In genomic region chr8:127118373-127118861, GRCm38 (mm10) we compare ENCODE assay signal across 11 mouse cellular contexts. TPM values are rescaled to one million over a fixed set of nuclear protein-coding genes. Genes with fewer than 3 reads are reported as not detected.
A peak's percentile ranks its signal among the peaks of the same experiment; 100 is the strongest.
DNase-seq lines count a peak whose midpoint lies in the region; ATAC-seq and TF ChIP-seq lines count a peak whose summit lies in the region.
"Had no signal": no experiment of that assay in that cellular context is flagged by ENCODE, and none has a peak within 500 bp of the region (broad histone marks: within the 10 kb centered on the region; RNA-seq: fewer than 3 reads in every experiment).

No protein-coding gene starts in this region.

- TF ChIP-seq CTCF in brain, embryonic 14.5 days (IDR thresholded peaks at IDR 0.05; ENCODE audit: borderline replicate concordance, extremely low read depth, insufficient read depth, insufficient read length): no peak
- no peak for TF ChIP-seq CTCF in forebrain, postnatal 0 days (IDR thresholded peaks at IDR 0.05; ENCODE audit: low read depth)

- peaks cover 16% of the 10 kb centered on the region for H3K4me1 ChIP-seq in hindbrain, embryonic 12.5 days
- peaks cover 9% of the 10 kb centered on the region for H3K4me1 ChIP-seq in hindbrain, embryonic 14.5 days (replicated peaks; ENCODE audit: control insufficient read depth, insufficient read depth, low read length)
- H3K4me1 ChIP-seq in forebrain, postnatal 0 days (ENCODE audit: insufficient read depth): peaks cover 18% of the 10 kb centered on the region; the same call in 1 of the 2 replicates

- H3K9ac ChIP-seq in hindbrain, embryonic 12.5 days: no peak overlapping the region
- no peak overlapping the region for H3K9ac ChIP-seq in hindbrain, embryonic 14.5 days
- no peak overlapping the region for H3K9ac ChIP-seq in forebrain, postnatal 0 days
- H3K9ac ChIP-seq: intestine, embryonic 15.5 days; neural tube, embryonic 12.5 days had no signal

- H3K4me3 ChIP-seq in hindbrain, embryonic 12.5 days: no peak overlapping the region
- no peak overlapping the region for H3K4me3 ChIP-seq in hindbrain, embryonic 14.5 days (replicated peaks; ENCODE audit: low read length)
- H3K4me3 ChIP-seq in forebrain, postnatal 0 days (ENCODE audit: low read depth, low read length): no peak overlapping the region
- H3K4me3 ChIP-seq: intestine, embryonic 15.5 days; neural tube, embryonic 12.5 days had no signal

- no peak overlapping the region for H3K4me2 ChIP-seq in hindbrain, embryonic 12.5 days (replicated peaks)
- H3K4me2 ChIP-seq in hindbrain, embryonic 14.5 days (replicated peaks): no peak overlapping the region
- 0 out of 2 replicates have a peak overlapping the region, but pooled peaks have one; percentile 8 for H3K4me2 ChIP-seq in forebrain, postnatal 0 days (ENCODE audit: low read depth)
- H3K4me2 ChIP-seq: intestine, embryonic 15.5 days; neural tube, embryonic 12.5 days had no signal

- no peaks in the 10 kb centered on the region for H3K9me3 ChIP-seq in hindbrain, embryonic 12.5 days (replicated peaks)
- no peaks in the 10 kb centered on the region for H3K9me3 ChIP-seq in hindbrain, embryonic 14.5 days (ENCODE audit: control insufficient read depth, low read length)
- H3K9me3 ChIP-seq in forebrain, postnatal 0 days (ENCODE audit: low read length): no peaks in the 10 kb centered on the region
- H3K9me3 ChIP-seq: intestine, embryonic 15.5 days; neural tube, embryonic 12.5 days had no signal

- ATAC-seq in hindbrain, embryonic 12.5 days (ENCODE audit: low FRiP score): no peak
- no peak for ATAC-seq in hindbrain, embryonic 14.5 days (ENCODE audit: low FRiP score)
- ATAC-seq in forebrain, postnatal 0 days: peak; percentile 92
- ATAC-seq: intestine, embryonic 15.5 days had no signal

- no peak for TF ChIP-seq POLR2A in brain, embryonic 14.5 days (IDR thresholded peaks at IDR 0.05; ENCODE audit: borderline replicate concordance, extremely low read depth, insufficient read depth, insufficient read length, poor library complexity, severe bottlenecking)

- 72% methylated on average over 11 of the region's 11 CpGs for WGBS in hindbrain, embryonic 12.5 days
- WGBS in hindbrain, embryonic 14.5 days: 67% methylated on average over 11 of the region's 11 CpGs
- WGBS in forebrain, postnatal 0 days: 35% methylated on average over 11 of the region's 11 CpGs

- intact Hi-C loops in heart, postnatal 14 days (cut with DNase I): no loop called here

- no peaks in the 10 kb centered on the region for H3K36me3 ChIP-seq in hindbrain, embryonic 12.5 days
- H3K36me3 ChIP-seq in hindbrain, embryonic 14.5 days (replicated peaks; ENCODE audit: control insufficient read depth, insufficient read depth): no peaks in the 10 kb centered on the region
- H3K36me3 ChIP-seq in forebrain, postnatal 0 days (ENCODE audit: insufficient read depth): no peaks in the 10 kb centered on the region
- H3K36me3 ChIP-seq: G1E; intestine, embryonic 15.5 days; neural tube, embryonic 12.5 days had no signal

- DNase-seq in hindbrain, embryonic 14.5 days (ENCODE audit: low spot score): no peak
- peak; percentile 82 for DNase-seq in brain, embryonic 14.5 days (ENCODE audit: low read depth)
- DNase-seq in forebrain, postnatal 0 days: peak; percentile 89
- DNase-seq in heart, postnatal 14 days: peak; percentile 47 to 53
- DNase-seq in lung, postnatal 36 days: no peak
- DNase-seq in yolk sac, embryonic 10.5 days (ENCODE audit: low spot score): no peak
- no peak for DNase-seq in thymus, postnatal 36 days

- no peaks in the 10 kb centered on the region for H3K27me3 ChIP-seq in hindbrain, embryonic 12.5 days
- H3K27me3 ChIP-seq in hindbrain, embryonic 14.5 days (ENCODE audit: control insufficient read depth, insufficient read depth, low read length): no peaks in the 10 kb centered on the region
- H3K27me3 ChIP-seq in forebrain, postnatal 0 days (ENCODE audit: insufficient read depth, low read length): no peaks in the 10 kb centered on the region; the same call in 1 of the 2 replicates
- H3K27me3 ChIP-seq: intestine, embryonic 15.5 days; neural tube, embryonic 12.5 days had no signal

- peak overlapping the region; percentile 14; the same call in 1 of the 2 replicates for H3K27ac ChIP-seq in hindbrain, embryonic 12.5 days
- no peak overlapping the region for H3K27ac ChIP-seq in hindbrain, embryonic 14.5 days
- H3K27ac ChIP-seq in forebrain, postnatal 0 days (ENCODE audit: low read depth, low read length): 0 out of 2 replicates have a peak overlapping the region, but pooled peaks have one; percentile 4
- H3K27ac ChIP-seq: intestine, embryonic 15.5 days; neural tube, embryonic 12.5 days had no signal

RNA-seq across cellular contexts. Expression of gene Pard3, which starts 54.7 kb away (rescaled TPM):
- polyA plus RNA-seq in hindbrain, embryonic 12.5 days (2016; fragmentation: Nextera tagmentation; extraction: Ambion mirVana): 38.3 and 43.1 TPM in 2 replicates
- 23.5 and 25.5 TPM in 2 replicates for polyA plus RNA-seq in hindbrain, embryonic 14.5 days (2014; fragmentation: Nextera tagmentation; extraction: Ambion mirVana)
- 26.0 and 35.1 TPM in 2 replicates for polyA plus RNA-seq in brain, embryonic 14.5 days (2012; rRNA removed)
- total RNA-seq in forebrain, postnatal 0 days (2014; rRNA removed): 21.6 and 31.0 TPM in 2 replicates
- polyA plus RNA-seq in forebrain, postnatal 0 days (2015; fragmentation: Nextera tagmentation; extraction: Ambion mirVana): 7.5 and 11.4 TPM in 2 replicates
- 10 to 100 TPM; 28.8 to 31.5 TPM for total RNA-seq in heart, postnatal 14 days (2021)
- polyA plus RNA-seq: G1E had no signal

Comparison
In these comparisons a context has a peak if more than half of its experiments do, and no peak if none do; other contexts are left out.
1. DNase-seq: peak in brain, embryonic 14.5 days (single experiment), forebrain, postnatal 0 days (single experiment) and heart, postnatal 14 days (2 of 2); none in hindbrain, embryonic 14.5 days (single experiment), lung, postnatal 36 days (single experiment), yolk sac, embryonic 10.5 days (single experiment) and thymus, postnatal 36 days (0 of 2).